Mouse (Mus musculus) heart, embryonic 10.5 days (tissue): ENCODE measurements around the gene Tmem254a. TPM values are rescaled to one million over a fixed set of nuclear protein-coding genes. Genes with fewer than 3 reads are reported as not detected.
"Not testable (repeated sequence)": the region's sequence is repeated elsewhere in the genome, so short reads cannot be mapped to it uniquely, and the experiment has no call there.

Experiments used
- DNase-seq: peaks from one replicate; pipeline ENCODE4 v3.0.0-alpha.2; 2017; ENCODE audit warnings: low spot score
- H3K27ac ChIP-seq: fragments of 300-500 bp; sonication (generic); 2 replicates; pipeline ENCODE4 v1.5.1; 2016; ENCODE audit warnings: mild to moderate bottlenecking
- H3K27me3 ChIP-seq: fragments of 300-500 bp; sonication (generic); 2 replicates; pipeline ENCODE4 v1.6.1; 2016; ENCODE audit warnings: mild to moderate bottlenecking; ENCODE audit not compliant: poor library complexity, insufficient read depth, severe bottlenecking
- H3K36me3 ChIP-seq: fragments of 300-500 bp; sonication (generic); 2 replicates; pipeline ENCODE4 v1.6.1; 2016; ENCODE audit warnings: mild to moderate bottlenecking, moderate library complexity
- H3K4me1 ChIP-seq: fragments of 300-500 bp; sonication (generic); 2 replicates; pipeline ENCODE4 v1.6.1; 2016; ENCODE audit warnings: mild to moderate bottlenecking
- H3K4me3 ChIP-seq: fragments of 300-500 bp; sonication (generic); 2 replicates; pipeline ENCODE4 v1.5.1; 2016; ENCODE audit warnings: mild to moderate bottlenecking, moderate library complexity
- H3K9me3 ChIP-seq: fragments of 300-500 bp; sonication (generic); 2 replicates; pipeline ENCODE4 v1.6.1; 2016; ENCODE audit warnings: mild to moderate bottlenecking, moderate library complexity
- WGBS: fragments of 180-500 bp; shearing (Covaris S2); methylation state at CpG from one replicate; pipeline ENCODE4 v1.1.7; 2016; 5-methylcytosine and 5-hydroxymethylcytosine counted together
- polyA plus RNA-seq: library from polyadenylated mRNA; unstranded; fragments of >200 nt; fragmentation: Nextera tagmentation; extraction: Ambion mirVana; gene quantifications from 2 replicates; pipeline ENCODE4 v1.2.1, GENCODE M21; 2016

The Tmem254a gene
- polyA plus RNA-seq, 1 experiment from 2014 or later = 2.2 TPM

- not testable (repeated sequence) for DNase-seq, H3K9me3 ChIP-seq, H3K36me3 ChIP-seq, H3K27me3 ChIP-seq, H3K4me3 ChIP-seq, H3K4me1 ChIP-seq, H3K27ac ChIP-seq
- WGBS = no CpG with 5 or more reads among the region's 9 CpGs
Measured at GRCm38 (mm10) chr14:25881769-25882168, 45.7 kb downstream of the Tmem254a start.

DNA sequence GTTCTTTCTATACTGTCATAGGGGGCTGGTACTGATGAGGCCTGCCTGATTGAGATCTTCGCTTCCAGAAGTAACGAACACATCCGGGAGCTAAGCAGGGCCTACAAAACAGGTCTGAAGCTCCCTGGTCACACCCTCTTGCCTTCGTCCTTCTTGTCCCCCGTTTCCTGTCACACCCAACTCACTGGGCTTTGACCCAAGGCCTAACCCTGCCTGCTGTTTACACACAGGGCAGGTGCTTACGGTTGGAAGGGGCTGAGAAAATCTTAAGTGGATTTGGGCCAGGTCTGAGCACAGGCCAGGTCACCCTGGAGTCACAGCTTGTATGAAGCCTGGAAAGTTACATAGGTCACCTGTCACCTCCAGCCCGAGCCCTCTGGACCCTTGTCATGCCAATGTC is 50.8 kb downstream of the Tmem254a start:
- WGBS = no CpG with 5 or more reads among the region's 7 CpGs
- H3K4me3 ChIP-seq, H3K9me3 ChIP-seq, H3K27ac ChIP-seq, DNase-seq, H3K36me3 ChIP-seq, H3K27me3 ChIP-seq: not testable (repeated sequence)
- H3K4me1 ChIP-seq = peaks cover 25% of the 10 kb centered on the region

Other genes starting within 250 kb of the Tmem254a start
- 65.7 and 104 TPM in 2 replicates for gene Ppif, start 233.5 kb downstream of the Tmem254a start, polyA plus RNA-seq
- gene Zcchc24, start 158.6 kb downstream of the Tmem254a start, polyA plus RNA-seq = 15.2 and 16.9 TPM in 2 replicates
- gene Anxa11, start 85.5 kb downstream of the Tmem254a start, polyA plus RNA-seq = 10.9 and 17.7 TPM in 2 replicates
- 0.21 TPM in 1 of 2 replicates, not detected in the other for gene Plac9a, start 24.6 kb downstream of the Tmem254a start, polyA plus RNA-seq
- not detected in 2 replicates for gene Cphx1, start 10.6 kb upstream of the Tmem254a start, polyA plus RNA-seq
- gene Duxbl1, start 50.9 kb upstream of the Tmem254a start, polyA plus RNA-seq = 1.2 and 1.4 TPM in 2 replicates
- gene Gm9780, start 115.0 kb upstream of the Tmem254a start, polyA plus RNA-seq = 1.1 TPM in 1 of 2 replicates, not detected in the other
- 28.7 and 28.9 TPM in 2 replicates for gene Tmem254c, start 139.7 kb upstream of the Tmem254a start, polyA plus RNA-seq
- not detected in 2 replicates for gene Cphx2, start 153.8 kb upstream of the Tmem254a start, polyA plus RNA-seq
- gene Cphx3, start 154.6 kb upstream of the Tmem254a start, polyA plus RNA-seq = not detected in 2 replicates
- 0.94 TPM in 1 of 2 replicates, not detected in the other for gene Duxbl2, start 190.7 kb upstream of the Tmem254a start, polyA plus RNA-seq